Mouse (Mus musculus) gastrocnemius, postnatal 10 days (tissue): ENCODE data around the gene Gm39653. TPM values are rescaled to one million over a fixed set of nuclear protein-coding genes. Genes with fewer than 3 reads are reported as not detected.
"Not testable (repeated sequence)": the region's sequence is repeated elsewhere in the genome, so short reads cannot be mapped to it uniquely, and the experiment has no call there.

Experiments used
- DNase-seq: peaks from one replicate; pipeline ENCODE4 v3.0.0; 2021; ENCODE audit warnings: mixed read lengths
- long read RNA-seq, 2 experiments: library from polyadenylated mRNA; stranded (forward); transcript quantifications; one replicate each; pipeline ENCODE4 v2.0.0; 2021
- total RNA-seq, 2 experiments: library from RNA; stranded (reverse); gene quantifications; 2 replicates each; pipeline ENCODE4 v1.2.3; 2021

Gene Gm39653
- not detected for total RNA-seq
- long read RNA-seq, experiment 1, result 0 reads
- long read RNA-seq, experiment 2, result 0 reads

DNA sequence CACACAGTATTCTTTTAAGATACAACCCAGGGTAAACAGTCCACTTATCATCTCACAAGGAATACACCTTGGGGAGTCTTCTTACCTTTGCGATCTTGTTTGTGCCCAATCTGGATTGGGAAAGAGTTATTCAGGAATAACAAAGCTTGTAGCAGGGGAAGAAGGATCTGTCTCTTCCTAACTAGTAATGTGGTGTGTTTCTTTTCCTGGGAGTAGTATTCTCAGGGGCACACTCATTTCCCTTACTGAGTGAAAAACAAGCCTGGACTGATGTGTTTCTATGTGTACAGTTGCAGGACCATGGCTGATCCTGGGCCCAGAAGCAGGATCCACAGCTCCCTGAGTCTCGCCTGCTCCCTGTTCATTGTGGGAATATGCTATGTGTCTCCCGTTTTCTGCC, at the start of gene Gm39653:
TSS of gene Gm39653 (plus strand) at position 301 of the 400 bp plus-strand sequence.
- no peak for DNase-seq

DNA sequence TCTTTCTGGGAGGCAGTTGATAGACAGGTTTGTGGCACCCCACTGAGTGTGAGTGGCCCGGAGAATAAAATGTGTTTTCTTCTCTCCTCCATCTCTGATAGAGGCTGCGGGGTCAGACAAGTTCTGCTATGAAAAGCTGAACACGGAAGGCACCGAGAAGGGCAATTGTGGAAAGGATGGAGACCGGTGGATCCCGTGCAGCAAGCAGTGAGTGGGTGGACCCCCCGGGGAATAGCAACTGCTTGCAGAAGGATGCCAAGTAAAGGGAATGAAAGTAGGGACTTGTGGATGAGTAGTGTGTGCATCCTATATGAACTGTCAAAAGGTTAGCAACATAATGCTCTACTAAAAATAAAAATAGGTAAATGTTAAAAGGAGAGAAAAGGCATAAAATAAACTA, 49.3 kb upstream of the Gm39653 start:
- DNase-seq, result no peak

GRCm38 (mm10) chr1:63567031-63567430, 48.7 kb upstream of the Gm39653 start:
- DNase-seq, result no peak

DNA sequence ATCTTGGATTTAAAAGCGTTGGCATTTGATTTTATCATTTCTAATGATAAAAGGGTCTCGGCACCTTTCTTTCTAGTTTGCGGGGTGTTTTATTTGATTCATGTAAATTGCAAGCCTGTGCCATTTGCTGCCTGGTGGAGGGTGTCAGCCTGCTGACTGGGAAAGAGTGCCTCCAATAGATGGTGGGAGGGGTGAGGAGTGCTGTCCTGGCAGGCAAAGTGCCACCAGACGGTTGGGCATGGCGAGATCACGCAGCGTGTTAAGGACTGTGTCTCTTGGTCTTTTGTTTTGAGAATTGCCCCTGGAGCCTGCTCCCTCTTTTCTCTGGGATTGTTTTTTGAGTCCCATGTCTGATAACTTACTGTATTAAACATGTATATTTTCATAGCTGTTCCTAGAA, 43.5 kb upstream of the Gm39653 start:
- DNase-seq, result no peak

GRCm38 (mm10) chr1:63573432-63573831, 42.3 kb upstream of the Gm39653 start:
- no peak for DNase-seq

DNA sequence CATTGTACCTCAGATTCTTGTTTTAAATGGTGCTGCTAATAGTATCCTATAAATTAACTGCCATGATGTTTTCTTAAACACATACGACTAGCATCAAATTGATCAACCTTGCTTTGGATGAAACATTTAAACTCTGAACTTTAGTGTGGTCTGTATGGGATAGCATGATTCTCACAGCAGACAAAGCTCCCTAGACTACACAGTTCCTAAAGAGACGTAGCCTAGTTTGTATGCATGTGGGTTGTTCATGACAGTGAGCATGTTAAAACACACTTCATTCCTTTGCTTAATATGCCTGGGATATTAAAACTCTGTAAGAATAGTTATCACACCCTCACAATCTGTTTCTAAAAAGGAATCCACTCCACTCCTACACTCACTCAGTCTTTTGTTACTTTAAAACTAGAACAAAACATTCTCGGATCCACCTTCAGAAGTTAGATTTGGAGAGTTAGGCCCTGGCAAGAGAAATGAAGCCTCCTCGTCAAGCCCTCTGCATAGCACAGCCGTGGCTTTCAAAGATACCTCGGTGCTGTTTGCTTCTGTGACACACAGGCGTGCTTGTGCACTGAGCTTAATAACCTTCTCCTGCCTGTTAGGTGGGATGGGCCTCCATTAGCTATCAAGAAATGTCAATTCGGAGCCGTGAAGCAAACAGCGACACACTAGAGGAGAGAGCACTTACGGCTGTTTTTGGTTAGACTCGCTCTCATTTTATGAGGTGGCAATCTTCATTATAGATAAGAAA, 41.7 kb upstream of the Gm39653 start:
- no peak for DNase-seq

DNA sequence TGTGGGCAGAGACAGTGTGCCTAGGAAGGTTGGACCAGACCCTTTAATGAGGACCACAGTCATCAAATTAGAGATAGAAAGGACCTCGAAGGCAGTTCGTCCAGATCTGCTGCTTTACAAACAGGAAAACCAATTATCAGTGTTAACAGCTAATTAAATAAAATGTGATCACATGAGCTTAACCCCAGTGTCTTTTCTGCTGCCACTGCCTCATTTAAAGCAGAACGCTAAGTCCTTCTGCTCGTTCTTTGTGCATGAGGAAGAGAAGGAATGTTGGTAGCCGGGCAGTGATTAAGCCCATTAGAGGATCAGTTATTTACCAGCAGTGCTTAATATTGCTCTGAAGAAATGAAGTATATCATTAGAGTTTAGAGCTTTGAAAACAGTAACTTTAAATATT, 39.0 kb upstream of the Gm39653 start:
- DNase-seq, result no peak

- DNase-seq, result no peak
Measured at GRCm38 (mm10) chr1:63579153-63579552, 36.6 kb upstream of the Gm39653 start.

GRCm38 (mm10) chr1:63586869-63587268, 28.9 kb upstream of the Gm39653 start:
- DNase-seq, result no peak

- no peak for DNase-seq
Measured at GRCm38 (mm10) chr1:63603870-63604500, 11.8 kb upstream of the Gm39653 start.

DNA sequence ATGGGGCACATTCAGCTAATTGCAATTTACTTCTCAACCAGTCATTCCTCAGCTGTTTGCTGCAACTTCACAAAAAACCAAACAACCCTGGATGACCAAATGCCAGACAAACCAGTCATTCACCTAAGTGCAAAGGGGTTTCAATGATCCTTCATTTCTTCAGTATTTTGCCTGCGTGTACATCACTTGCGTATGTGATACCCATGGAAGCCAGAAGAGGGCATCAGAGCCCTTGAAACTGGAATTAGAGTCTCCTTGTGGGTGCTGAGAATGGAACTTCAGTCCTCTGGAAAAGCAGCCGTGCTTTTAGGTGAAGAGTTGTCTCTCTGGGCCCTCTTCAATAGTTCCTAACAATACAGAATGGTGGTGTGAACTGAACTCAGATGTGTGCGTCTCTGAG, 6.2 kb upstream of the Gm39653 start:
- DNase-seq, result no peak

- DNase-seq, result peak; percentile 64
Measured at GRCm38 (mm10) chr1:63614594-63614993, 1.2 kb upstream of the Gm39653 start.

DNA sequence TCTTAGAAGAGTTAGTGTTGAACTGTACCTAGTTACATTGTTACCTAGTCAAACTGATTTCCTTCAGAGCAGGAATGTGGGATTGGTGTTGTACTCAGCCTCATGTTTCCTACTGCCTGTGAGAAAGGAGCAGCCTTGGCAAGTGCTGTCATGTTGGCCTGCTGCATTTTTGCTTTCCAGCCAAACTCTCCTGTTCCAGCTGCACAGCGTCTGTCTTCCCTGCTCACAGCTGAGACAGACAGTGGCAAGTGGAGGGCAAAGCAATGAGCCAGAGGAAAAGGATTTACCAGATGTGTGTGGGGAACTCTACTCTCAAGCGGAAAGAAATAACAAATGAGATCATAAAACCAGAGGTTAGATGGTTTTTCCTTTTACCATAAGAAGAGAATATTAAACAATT, 12.4 kb downstream of the Gm39653 start:
- peak; percentile 57 for DNase-seq

- not testable (repeated sequence) for DNase-seq
Measured at GRCm38 (mm10) chr1:63630390-63630789, 14.6 kb downstream of the Gm39653 start.

DNA sequence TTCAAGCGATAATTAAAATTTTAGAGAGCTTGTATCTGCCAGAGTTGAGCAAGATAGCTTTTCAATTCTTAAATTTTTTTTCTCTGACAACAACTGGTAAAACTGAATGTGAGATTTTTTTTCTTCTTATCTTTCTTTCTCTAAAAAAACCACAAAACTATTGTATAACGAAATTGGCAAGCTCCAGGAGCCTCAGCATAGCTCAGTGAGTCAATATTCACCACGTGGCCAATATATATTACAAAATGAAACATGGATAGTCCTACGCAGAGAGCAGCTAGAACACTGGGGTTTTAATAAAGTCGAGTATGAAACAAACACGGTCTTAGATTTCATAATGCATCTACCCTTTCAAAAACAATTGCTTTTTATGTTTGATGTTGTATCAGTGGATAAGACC, 24.2 kb downstream of the Gm39653 start:
- DNase-seq, result no peak

- DNase-seq, result peak; percentile 51
Measured at GRCm38 (mm10) chr1:63658016-63658415, 42.2 kb downstream of the Gm39653 start.

GRCm38 (mm10) chr1:63659591-63659990, 43.8 kb downstream of the Gm39653 start:
- peak; percentile 15 for DNase-seq

DNA sequence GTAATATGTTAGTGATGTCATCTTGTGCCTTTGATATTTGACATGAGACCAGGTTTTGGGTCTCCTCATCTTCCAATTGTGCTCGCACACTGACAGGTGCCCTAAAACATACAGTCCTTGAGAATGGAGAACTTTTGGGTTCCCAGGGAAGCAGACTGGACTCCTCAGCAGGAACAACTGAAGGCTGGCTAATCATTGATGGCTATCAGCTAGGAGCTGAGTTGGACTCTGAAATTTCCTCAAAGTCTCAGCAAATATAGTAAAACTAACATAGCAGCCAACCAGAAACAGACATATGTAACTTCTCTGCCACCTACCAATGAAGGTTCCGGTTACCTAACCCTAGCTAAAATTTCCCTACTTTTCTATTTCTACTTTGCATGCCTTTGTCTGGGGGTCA, 50.3 kb downstream of the Gm39653 start:
- no peak for DNase-seq

DNA sequence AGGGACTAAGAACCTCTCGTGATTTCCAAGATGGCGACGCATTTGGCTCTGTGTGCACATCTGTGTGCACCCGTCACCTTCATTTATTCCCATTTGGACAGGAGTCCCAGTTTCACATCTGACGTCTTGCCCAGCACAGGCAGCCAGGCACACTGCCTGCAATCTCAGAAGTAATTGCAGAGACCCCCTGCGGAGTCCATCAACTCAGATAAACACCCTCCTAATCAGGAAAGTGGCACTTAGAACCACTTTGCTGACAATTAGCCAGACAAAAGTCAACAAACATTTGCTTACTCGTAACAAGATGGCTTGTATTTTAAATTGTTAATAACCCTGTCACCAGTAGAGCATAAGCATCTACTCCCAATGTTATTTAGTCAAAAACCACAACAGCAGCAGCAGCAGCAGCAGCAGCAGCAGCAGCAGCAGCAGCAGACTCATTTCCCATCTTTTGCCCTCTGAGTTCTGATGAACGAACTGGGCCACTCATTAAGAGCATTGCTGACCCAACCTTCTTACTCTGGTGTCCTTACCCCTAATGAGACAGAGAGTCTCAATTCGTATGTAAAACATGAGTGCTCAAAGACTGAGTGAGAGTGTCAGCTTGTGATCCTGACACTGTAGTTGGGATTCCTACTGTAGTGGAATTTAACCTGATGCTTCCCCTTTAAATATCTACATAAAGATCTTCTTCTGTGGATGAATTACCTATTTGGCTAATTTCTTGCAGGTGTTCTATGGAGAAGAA, 51.6 kb downstream of the Gm39653 start:
- DNase-seq, result no peak

GRCm38 (mm10) chr1:63667949-63668851, 52.4 kb downstream of the Gm39653 start:
- no peak for DNase-seq

DNA sequence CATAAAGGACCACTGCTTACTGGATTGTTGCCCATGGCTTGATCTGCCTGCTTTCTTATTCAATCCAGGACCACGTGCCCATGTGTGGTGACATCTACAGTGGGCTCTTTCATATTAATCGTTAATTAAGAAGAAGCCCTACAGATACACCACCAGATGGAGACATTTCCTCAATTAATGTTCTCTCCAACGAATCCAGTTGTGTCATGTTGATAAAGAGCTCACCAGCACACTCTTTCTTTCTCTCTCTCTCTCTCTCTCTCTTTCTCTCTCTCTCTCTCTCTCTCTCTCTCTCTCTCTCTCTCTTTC, 53.0 kb downstream of the Gm39653 start:
- no peak for DNase-seq
